Mouse (Mus musculus) heart, adult 2 months (tissue): ENCODE measurements around the gene Kctd6. TPM values are rescaled to one million over a fixed set of nuclear protein-coding genes. Genes with fewer than 3 reads are reported as not detected.

Experiments used
- DNase-seq, 2 experiments: peaks; one replicate each; pipeline ENCODE4 v3.0.0; 2021
- H3K27ac ChIP-seq: fragments of 200-600 bp; 2 replicates; pipeline ENCODE4 v1.8.1; 2022
- H3K27me3 ChIP-seq: fragments of 200-500 bp; 2 replicates; pipeline ENCODE4 v1.6.1; 2012; ENCODE audit warnings: mild to moderate bottlenecking, low read length, inconsistent platforms, mixed read lengths; ENCODE audit not compliant: control insufficient read depth, insufficient read depth
- H3K36me3 ChIP-seq: fragments of 200-500 bp; 2 replicates; pipeline ENCODE4 v1.6.1; 2012; ENCODE audit warnings: low read length, inconsistent platforms; ENCODE audit not compliant: control insufficient read depth, insufficient read depth
- H3K4me1 ChIP-seq: fragments of 200-500 bp; 2 replicates; pipeline ENCODE4 v1.6.1; 2011; ENCODE audit warnings: low read length; ENCODE audit not compliant: control insufficient read depth, insufficient read depth
- H3K4me3 ChIP-seq: fragments of 200-600 bp; 2 replicates; pipeline ENCODE4 v1.8.1; 2022
- H3K79me2 ChIP-seq: fragments of 200-500 bp; replicated peaks from 2 replicates; pipeline ENCODE4 v1.6.1; 2012; ENCODE audit warnings: mild to moderate bottlenecking, inconsistent platforms, low read length, moderate library complexity, mixed read lengths; ENCODE audit not compliant: control insufficient read depth, insufficient read depth
- H3K9ac ChIP-seq: fragments of 200-500 bp; 2 replicates; pipeline ENCODE4 v1.6.1; 2012; ENCODE audit warnings: low read depth, mild to moderate bottlenecking, control low read depth, inconsistent platforms, low read length, mixed read lengths
- CTCF ChIP-seq: fragments of 200-600 bp; IDR thresholded peaks from 2 replicates; pipeline ENCODE4 v1.8.1; 2022; ENCODE audit warnings: antibody characterized with exemption, mild to moderate bottlenecking, moderate library complexity
- EP300 ChIP-seq: fragments of 200-500 bp; IDR thresholded peaks from 2 replicates; pipeline ENCODE4 v1.6.1; 2011; ENCODE audit warnings: low read depth, low read length, control low read depth; ENCODE audit not compliant: insufficient read depth
- POLR2A ChIP-seq: fragments of 200-500 bp; IDR thresholded peaks from 2 replicates; pipeline ENCODE4 v1.6.1; 2011; ENCODE audit warnings: mild to moderate bottlenecking, low read depth, low read length, control low read depth; ENCODE audit not compliant: insufficient read depth
- WGBS: fragments of 180-500 bp; shearing (Covaris S2); methylation state at CpG from one replicate; pipeline ENCODE4 v1.1.7; 2018; 5-methylcytosine and 5-hydroxymethylcytosine counted together
- intact Hi-C: fragments of 180-260 bp; cut with DNase I; formaldehyde crosslinking; loops from one replicate; pipeline ENCODE4 v1.15.1; 2025
- polyA plus RNA-seq: library from polyadenylated mRNA; depleted of rRNA; stranded (reverse); fragments of >200 nt; gene quantifications from 2 replicates; pipeline ENCODE4 v1.2.3, GENCODE M21; 2012
- total RNA-seq, 2 experiments: library from RNA; stranded (reverse); gene quantifications; 2 replicates each; pipeline ENCODE4 v1.2.3; 2021

Gene Kctd6
- total and polyA plus RNA-seq, 3 experiments = 7.3 to 10.3 (median 8.4) TPM

GRCm38 (mm10) chr14:8176251-8176650, 37.7 kb upstream of the Kctd6 start:
- WGBS = 50% methylated on average over 5 of the region's 5 CpGs
- TF ChIP-seq EP300 (no peak), POLR2A (no peak), CTCF (no peak)
- Histone ChIP-seq H3K79me2 (no peaks in the 10 kb centered on the region; the same call in 1 of the 2 replicates), H3K4me3 (no peak overlapping the region), H3K36me3 (peaks cover 4% of the 10 kb centered on the region), H3K4me1 (peaks cover 4% of the 10 kb centered on the region), H3K27ac (no peak overlapping the region), H3K27me3 (no peaks in the 10 kb centered on the region), H3K9ac (no peak overlapping the region)
- intact Hi-C loops = no loop called here
- DNase-seq = no peak

DNA sequence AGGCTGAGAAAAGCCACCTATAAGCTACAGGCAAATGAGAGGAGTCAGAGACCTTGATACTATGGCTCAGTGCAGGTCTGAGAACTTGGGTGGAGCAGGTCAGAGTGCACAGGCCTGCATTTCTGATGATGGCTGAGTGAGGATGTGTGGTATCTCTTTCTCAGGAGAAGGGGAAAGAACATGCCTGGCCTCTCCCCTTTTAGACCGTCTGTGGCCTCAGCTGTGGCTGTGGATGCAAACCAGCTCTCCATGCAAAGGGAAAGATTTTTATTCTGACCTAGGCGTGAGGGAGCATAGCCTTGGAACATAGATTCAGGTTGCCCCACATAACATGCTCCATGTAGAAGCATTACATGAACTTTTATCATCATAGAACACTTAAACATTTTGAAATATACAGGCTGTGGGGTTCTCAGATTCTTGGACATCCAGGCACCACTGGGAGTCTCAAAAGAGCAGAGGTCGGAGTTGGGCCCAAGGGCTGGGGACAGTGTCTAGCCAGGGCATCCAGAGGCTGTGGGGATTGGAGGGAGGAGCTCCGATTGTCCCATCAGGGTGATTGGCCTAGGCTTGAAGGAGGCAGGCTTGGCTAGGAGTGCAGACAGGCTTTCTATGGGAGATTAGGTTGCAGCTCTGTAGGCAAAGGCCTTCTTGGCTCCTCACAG, 33.4 kb upstream of the Kctd6 start:
- H3K4me1 ChIP-seq = no peaks in the 10 kb centered on the region
- DNase-seq = no peak
- H3K36me3 ChIP-seq = no peaks in the 10 kb centered on the region
- 67% methylated on average over 4 of the region's 4 CpGs for WGBS
- H3K9ac ChIP-seq = no peak overlapping the region
- H3K27ac ChIP-seq = no peak overlapping the region
- no peaks in the 10 kb centered on the region for H3K79me2 ChIP-seq
- no peak overlapping the region for H3K4me3 ChIP-seq
- TF ChIP-seq CTCF (no peak), EP300 (no peak), POLR2A (no peak)
- intact Hi-C loops = no loop called here
- H3K27me3 ChIP-seq = no peaks in the 10 kb centered on the region

GRCm38 (mm10) chr14:8183330-8183729, 30.6 kb upstream of the Kctd6 start:
- Histone ChIP-seq H3K27me3 (no peaks in the 10 kb centered on the region), H3K4me3 (no peak overlapping the region), H3K36me3 (no peaks in the 10 kb centered on the region), H3K9ac (no peak overlapping the region), H3K79me2 (no peaks in the 10 kb centered on the region), H3K4me1 (no peaks in the 10 kb centered on the region), H3K27ac (no peak overlapping the region)
- intact Hi-C loops = no loop called here
- TF ChIP-seq CTCF (peak; percentile 44), POLR2A (no peak), EP300 (no peak)
- WGBS = 62% methylated on average over 3 of the region's 3 CpGs
- DNase-seq = no peak

DNA sequence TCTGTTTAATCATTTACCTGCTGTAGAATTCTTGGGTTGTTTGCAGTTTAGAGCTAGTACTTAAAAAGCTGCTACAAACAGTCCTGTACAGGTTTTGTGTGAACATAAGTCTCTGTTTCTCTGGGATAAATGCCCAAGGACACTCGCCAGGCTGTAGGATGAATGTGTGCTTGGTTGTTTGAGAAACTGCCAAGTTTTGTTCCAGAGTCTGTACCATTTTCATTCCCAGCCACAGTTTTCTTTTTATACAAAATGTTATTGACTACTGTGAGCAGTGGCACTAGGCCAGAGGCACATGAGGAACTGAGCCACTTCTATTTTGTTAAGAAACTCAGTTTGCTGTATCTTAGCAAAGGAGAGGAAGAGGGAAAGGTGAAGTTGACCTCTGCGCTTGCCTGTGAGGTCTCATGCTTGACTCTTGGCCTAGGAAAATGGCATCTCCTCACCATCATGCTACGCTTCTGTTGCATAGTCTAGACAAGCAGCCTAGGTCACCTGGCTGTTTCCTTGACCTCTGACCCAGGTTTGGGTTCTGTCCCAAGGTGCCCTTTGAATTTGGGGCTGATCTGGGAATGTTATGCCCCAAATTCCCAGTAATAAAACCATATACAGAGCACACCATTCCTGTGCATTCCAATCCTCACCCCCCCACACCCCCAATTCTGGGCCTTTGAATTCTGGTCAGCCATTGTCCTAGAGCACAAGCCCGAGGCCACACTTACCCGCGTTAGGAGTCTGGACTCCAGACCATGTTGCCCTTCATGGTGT, 27.5 kb upstream of the Kctd6 start:
- intact Hi-C loops = no loop called here
- H3K36me3 ChIP-seq = no peaks in the 10 kb centered on the region
- TF ChIP-seq POLR2A (no peak), CTCF (no peak), EP300 (no peak)
- DNase-seq = no peak
- 88% methylated on average over 6 of the region's 6 CpGs for WGBS
- H3K4me3 ChIP-seq = no peak overlapping the region
- no peak overlapping the region for H3K9ac ChIP-seq
- H3K27me3 ChIP-seq = no peaks in the 10 kb centered on the region
- H3K4me1 ChIP-seq = no peaks in the 10 kb centered on the region
- H3K27ac ChIP-seq = no peak overlapping the region
- H3K79me2 ChIP-seq = no peaks in the 10 kb centered on the region

- no peak for DNase-seq
- no peaks in the 10 kb centered on the region for H3K79me2 ChIP-seq
- H3K4me3 ChIP-seq = no peak overlapping the region
- H3K4me1 ChIP-seq = no peaks in the 10 kb centered on the region
- intact Hi-C loops = no loop called here
- H3K27ac ChIP-seq = no peak overlapping the region
- H3K27me3 ChIP-seq = no peaks in the 10 kb centered on the region
- H3K9ac ChIP-seq = no peak overlapping the region
- TF ChIP-seq CTCF (no peak), POLR2A (no peak), EP300 (no peak)
- WGBS = 83% methylated on average over 3 of the region's 3 CpGs
- H3K36me3 ChIP-seq = no peaks in the 10 kb centered on the region
Measured at GRCm38 (mm10) chr14:8190556-8190955, 23.4 kb upstream of the Kctd6 start.
